Mouse (Mus musculus) ovary, postnatal 14 days (tissue): ENCODE results near the gene 9030612E09Rik.
A peak's percentile ranks its signal among the peaks of the same experiment; 100 is the strongest.

ENCODE experiments used
- DNase-seq: peaks from one replicate; pipeline ENCODE4 v3.0.0; 2022; ENCODE audit warnings: low spot score

The 9030612E09Rik gene

GRCm38 (mm10) chr10:43203865-43204264 is 29.4 kb downstream of the 9030612E09Rik start:
- no peak for DNase-seq

GRCm38 (mm10) chr10:43211866-43212265 is 37.4 kb downstream of the 9030612E09Rik start:
- DNase-seq: no peak

- DNase-seq: no peak
Measured at GRCm38 (mm10) chr10:43217361-43217900, 42.9 kb downstream of the 9030612E09Rik start.

- DNase-seq: no peak
Measured at GRCm38 (mm10) chr10:43220479-43220878, 46.0 kb downstream of the 9030612E09Rik start.

DNA sequence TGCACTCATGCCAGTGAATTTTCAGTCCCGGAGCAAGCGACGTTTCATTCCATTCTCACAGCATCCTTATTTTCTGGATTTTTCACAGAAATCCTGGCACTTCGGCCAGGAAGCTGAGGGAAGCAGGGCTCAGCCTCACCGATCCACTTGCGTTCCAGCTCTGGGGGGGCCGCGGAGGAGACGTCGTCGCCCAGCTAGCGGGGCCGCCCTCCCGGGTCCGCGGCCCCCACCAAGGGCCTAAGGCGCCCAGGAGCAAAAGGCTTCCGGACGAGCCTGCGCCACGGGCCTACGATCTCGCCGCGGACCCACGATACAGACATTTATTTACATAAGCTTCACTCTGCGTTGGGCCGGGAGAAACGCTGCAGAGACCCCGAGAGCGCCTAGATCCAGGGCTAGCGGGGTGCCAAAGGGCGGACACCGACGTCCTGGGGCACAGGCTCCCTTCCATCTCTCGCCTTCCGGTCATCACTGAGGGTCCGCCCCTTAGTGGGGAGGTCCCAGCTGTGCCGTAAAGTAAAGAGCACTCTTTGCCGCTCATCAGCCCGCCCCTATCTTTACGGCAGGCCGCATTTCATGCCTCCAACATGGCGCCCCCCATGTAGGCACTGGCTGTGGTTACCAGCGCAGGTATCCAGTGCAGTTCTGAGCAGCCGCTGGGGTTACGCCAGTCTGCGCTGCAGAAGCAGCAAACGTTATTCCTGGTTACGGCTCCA is 46.6 kb downstream of the 9030612E09Rik start, which contains the start of gene Pdss2:
Gene Pdss2, plus strand, starts transcription at position 577 of the 716 bp plus-strand sequence.
- DNase-seq: peak; percentile 87

- no peak for DNase-seq
Measured at GRCm38 (mm10) chr10:43221659-43222058, 47.2 kb downstream of the 9030612E09Rik start.

DNA sequence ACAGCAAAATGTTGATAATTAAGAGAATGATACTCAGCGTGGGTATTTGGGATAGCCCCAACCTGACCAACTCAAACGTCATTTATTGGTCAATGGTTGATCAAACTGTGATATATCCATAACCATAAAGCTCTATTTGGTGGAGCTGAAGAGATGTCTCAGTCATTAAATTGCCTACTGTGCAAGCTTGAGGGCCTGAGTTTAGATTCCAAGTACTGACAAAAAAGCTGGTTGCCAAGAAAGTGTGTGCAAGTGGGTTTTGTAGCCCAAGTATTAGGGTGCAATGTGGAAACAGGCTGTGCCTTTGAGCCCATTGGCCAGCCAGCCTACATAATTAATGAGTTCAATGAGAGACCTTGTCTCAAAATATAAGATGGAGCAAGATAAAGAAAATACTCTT is 48.9 kb downstream of the 9030612E09Rik start:
- no peak for DNase-seq
